Comparison of ENCODE assay signal across 18 mouse cellular contexts in the genomic region with DNA sequence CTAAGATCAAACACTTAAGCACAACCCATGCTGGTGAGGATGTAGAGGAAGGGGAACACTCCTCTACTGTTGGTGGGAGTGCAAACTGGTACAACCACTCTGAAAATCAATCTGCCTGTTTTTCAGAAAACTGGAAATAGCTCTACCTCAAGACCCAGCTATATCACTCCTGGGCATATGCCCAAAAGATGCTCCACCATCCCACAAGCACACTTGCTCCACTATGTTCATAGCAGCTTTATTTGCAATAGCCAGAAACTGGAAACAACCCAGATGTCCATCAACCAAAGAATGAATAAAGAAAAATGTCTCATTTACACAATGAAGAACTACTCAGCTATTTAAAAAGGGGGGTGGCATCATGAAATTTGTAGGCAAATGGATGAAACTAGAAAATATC. TPM values are rescaled to one million over a fixed set of nuclear protein-coding genes. Genes with fewer than 3 reads are reported as not detected.
DNase-seq lines count a peak whose midpoint lies in the region.
"Had no signal": no experiment of that assay in that cellular context is flagged by ENCODE, and none has a peak within 500 bp of the region (broad histone marks: within the 10 kb centered on the region; RNA-seq: fewer than 3 reads in every experiment).

No protein-coding gene starts in this region.

- peak; percentile 30 to 43 for DNase-seq in layer of hippocampus, adult 18-20 months (ENCODE audit: low spot score in 2 of 2)
- no peak for DNase-seq in layer of hippocampus, adult 11-12 months (ENCODE audit: low spot score)
- DNase-seq in layer of hippocampus, adult 9-11 months = peak; percentile 56
- DNase-seq in layer of hippocampus, adult 9-10 months (ENCODE audit: low spot score) = no peak
- peak; percentile 14 for DNase-seq in right cerebral cortex, adult 18-20 months
- no peak for DNase-seq in right cerebral cortex, adult 2 months (ENCODE audit: low spot score in 2 of 2)
- no peak for DNase-seq in retina, postnatal 1 day
- DNase-seq: adrenal gland, adult 8-10 months; adrenal gland, postnatal 14 days; adrenal gland, postnatal 36 days; B cell, adult 2 months; cerebellum, adult 11 months; cerebellum, adult 18-20 months; cerebellum, adult 8-10 months; cerebellum, adult 9-11 months; cerebellum, postnatal 14 days; cerebellum, postnatal 36 days; embryo, embryonic 11 days had no signal

RNA-seq across cellular contexts. Expression of a gene that starts 23.9 kb away (rescaled TPM):
- total RNA-seq in layer of hippocampus, adult 18-20 months (2021) = 10 to 100 TPM; 30.5 to 31.1 TPM

Comparison
In these comparisons a context has a peak if more than half of its experiments do, and no peak if none do; other contexts are left out.
1. DNase-seq: peak in layer of hippocampus, adult 18-20 months (2 of 2), layer of hippocampus, adult 9-11 months (single experiment) and right cerebral cortex, adult 18-20 months (single experiment); none in layer of hippocampus, adult 11-12 months (single experiment), layer of hippocampus, adult 9-10 months (single experiment), right cerebral cortex, adult 2 months (0 of 2) and retina, postnatal 1 day (single experiment).